Mouse (Mus musculus): ENCODE measurements around the gene Spata32. TPM values are rescaled to one million over a fixed set of nuclear protein-coding genes. Genes with fewer than 3 reads are reported as not detected.

Spata32 gene
- polyA plus RNA-seq, 1 experiment from 2014 or later, result not detected

DNA sequence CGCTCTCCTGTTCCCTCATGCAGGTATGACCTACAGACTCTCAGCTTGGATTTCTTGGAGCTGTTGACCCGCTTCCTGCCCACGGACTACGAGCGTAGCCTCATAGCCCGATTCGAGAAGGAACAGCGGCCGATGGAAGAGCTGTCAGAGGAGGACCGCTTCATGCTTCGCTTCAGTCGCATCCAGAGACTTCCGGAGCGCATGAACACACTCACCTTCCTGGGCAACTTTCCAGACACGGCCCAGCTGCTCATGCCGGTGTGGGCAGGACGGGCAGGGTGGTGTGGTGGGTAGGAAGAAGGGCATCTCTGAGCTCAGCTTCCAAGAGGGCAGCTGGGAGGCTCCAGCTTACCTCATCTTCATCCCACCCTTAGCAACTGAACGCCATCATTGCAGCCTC, 23.0 kb downstream of the Spata32 start:
- DNase-seq (ENCODE audit: low spot score) (no peak), ATAC-seq (replicated peaks; ENCODE audit: low FRiP score, low TSS enrichment, low read depth) (no peak)
- Histone ChIP-seq H3K27me3 (replicated peaks; ENCODE audit: control insufficient read depth, insufficient read depth, low read length) (peaks cover 92% of the 10 kb centered on the region), H3K4me2 (ENCODE audit: low read length) (no peak overlapping the region), H3K4me3 (ENCODE audit: low read depth, low read length) (no peak overlapping the region), H3K27ac (ENCODE audit: low read depth) (no peak overlapping the region), H3K36me3 (ENCODE audit: control insufficient read depth, insufficient read depth, low read length) (no peaks in the 10 kb centered on the region), H3K4me1 (replicated peaks; ENCODE audit: control insufficient read depth, insufficient read depth, low read length) (peaks cover 13% of the 10 kb centered on the region; the same call in 1 of the 2 replicates), H3K9me3 (ENCODE audit: control insufficient read depth, low read length) (no peaks in the 10 kb centered on the region), H3K9ac (ENCODE audit: low read length) (no peak overlapping the region)
- WGBS, result 73% methylated on average over 18 of the region's 18 CpGs

GRCm38 (mm10) chr11:103193825-103194168, 24.4 kb downstream of the Spata32 start:
- Histone ChIP-seq H3K9me3 (ENCODE audit: control insufficient read depth, low read length) (no peaks in the 10 kb centered on the region), H3K4me1 (replicated peaks; ENCODE audit: control insufficient read depth, insufficient read depth, low read length) (peaks cover 5% of the 10 kb centered on the region; the same call in 1 of the 2 replicates), H3K9ac (ENCODE audit: low read length) (no peak overlapping the region), H3K4me2 (ENCODE audit: low read length) (no peak overlapping the region), H3K36me3 (ENCODE audit: control insufficient read depth, insufficient read depth, low read length) (no peaks in the 10 kb centered on the region), H3K4me3 (ENCODE audit: low read depth, low read length) (no peak overlapping the region), H3K27me3 (replicated peaks; ENCODE audit: control insufficient read depth, insufficient read depth, low read length) (peaks cover 77% of the 10 kb centered on the region), H3K27ac (ENCODE audit: low read depth) (no peak overlapping the region)
- ATAC-seq (replicated peaks; ENCODE audit: low FRiP score, low TSS enrichment, low read depth), result no peak
- no peak for DNase-seq (ENCODE audit: low spot score)
- WGBS, result 44% methylated on average over 9 of the region's 9 CpGs

DNA sequence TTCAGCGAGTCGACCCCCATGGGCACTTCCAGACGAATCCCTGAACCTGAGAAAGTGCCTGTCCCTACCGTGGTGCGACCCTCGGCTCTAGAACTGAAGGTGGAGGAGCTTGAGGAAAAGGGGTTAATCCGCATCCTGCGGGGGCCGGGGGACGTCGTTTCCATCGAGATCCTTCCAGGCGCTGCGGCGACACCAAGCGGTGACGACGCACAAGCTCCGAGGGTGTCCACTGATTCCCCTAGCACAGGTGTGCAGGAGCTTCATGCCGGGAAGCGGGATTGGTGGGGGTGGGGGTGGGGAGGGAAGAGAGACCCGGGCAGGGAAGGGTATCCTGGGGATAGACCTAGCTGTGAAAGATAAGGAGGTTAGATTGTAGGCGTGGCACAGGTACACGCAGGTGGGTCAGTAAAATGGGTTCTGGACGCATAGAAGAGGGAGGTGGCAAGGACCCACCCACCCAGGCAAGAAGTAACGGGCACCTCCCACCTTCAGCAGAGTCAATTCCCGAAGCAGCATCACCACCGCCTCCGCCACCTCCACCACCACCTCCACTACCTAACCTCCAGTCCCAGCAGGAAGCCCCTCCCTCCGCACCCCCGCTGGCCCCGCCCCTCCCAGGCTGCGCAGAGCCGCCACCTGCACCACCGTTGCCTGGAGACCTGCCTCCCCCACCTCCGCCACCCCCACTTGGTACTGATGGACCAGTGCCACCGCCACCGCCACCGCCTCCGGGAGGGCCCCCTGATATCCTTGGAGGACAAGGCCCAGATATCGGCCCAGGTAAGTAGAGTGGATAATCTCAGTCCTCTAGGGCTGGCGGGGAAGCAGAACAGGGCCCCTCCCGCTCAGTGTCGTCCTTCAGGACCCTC, 25.0 kb downstream of the Spata32 start:
- Histone ChIP-seq H3K9me3 (ENCODE audit: control insufficient read depth, low read length) (no peaks in the 10 kb centered on the region), H3K4me1 (replicated peaks; ENCODE audit: control insufficient read depth, insufficient read depth, low read length) (no peaks in the 10 kb centered on the region), H3K36me3 (ENCODE audit: control insufficient read depth, insufficient read depth, low read length) (no peaks in the 10 kb centered on the region), H3K4me3 (ENCODE audit: low read depth, low read length) (peak overlapping the region; percentile 16), H3K9ac (ENCODE audit: low read length) (no peak overlapping the region), H3K27ac (ENCODE audit: low read depth) (no peak overlapping the region), H3K27me3 (replicated peaks; ENCODE audit: control insufficient read depth, insufficient read depth, low read length) (peaks cover 71% of the 10 kb centered on the region), H3K4me2 (ENCODE audit: low read length) (peak overlapping the region; percentile 42)
- 6% methylated on average over 44 of the region's 44 CpGs for whole genome bisulfite sequencing
- no peak for DNase-seq (ENCODE audit: low spot score)
- ATAC-seq (replicated peaks; ENCODE audit: low FRiP score, low TSS enrichment, low read depth), result 0 out of 2 replicates have a peak, but pooled peaks have one; percentile 59

DNA sequence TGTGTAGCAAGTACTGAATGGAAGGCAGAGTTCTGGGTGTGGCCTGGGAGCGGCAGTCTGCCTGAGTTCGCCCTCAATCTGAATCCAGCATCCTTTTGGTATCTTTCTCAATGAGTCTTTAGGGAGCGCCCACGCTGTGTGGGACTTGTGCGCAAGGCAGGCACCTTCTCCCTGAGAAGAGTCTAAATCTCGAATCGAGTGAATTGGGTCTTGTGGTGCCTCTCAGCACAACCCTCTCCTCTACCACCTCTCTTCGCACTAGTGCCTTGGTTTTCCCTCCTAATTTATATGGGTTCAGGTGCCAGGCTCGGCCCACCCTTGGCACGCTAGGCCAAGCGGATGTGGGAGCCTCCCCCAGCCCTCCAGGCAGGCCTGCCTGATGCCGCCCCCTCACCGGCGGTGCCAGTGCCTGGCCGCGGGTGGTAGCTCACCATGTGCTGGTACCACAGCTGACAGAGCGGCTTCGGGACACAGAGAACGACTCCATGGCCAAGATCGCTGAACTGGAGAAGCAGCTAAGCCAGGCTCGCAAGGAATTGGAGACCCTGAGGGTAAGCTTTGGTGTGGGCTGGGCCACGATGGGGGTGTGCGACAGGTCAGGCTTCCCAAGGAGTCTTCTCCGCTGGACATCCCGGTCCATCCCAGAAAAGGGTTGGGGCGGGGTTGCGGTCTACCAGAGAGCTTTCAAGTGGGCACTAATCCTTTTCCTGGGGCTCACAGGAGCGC, 25.8 kb downstream of the Spata32 start:
- peaks cover 64% of the 10 kb centered on the region for H3K27me3 ChIP-seq (replicated peaks; ENCODE audit: control insufficient read depth, insufficient read depth, low read length)
- H3K4me2 ChIP-seq (ENCODE audit: low read length), result peak overlapping the region; percentile 42
- no peaks in the 10 kb centered on the region for H3K9me3 ChIP-seq (ENCODE audit: control insufficient read depth, low read length)
- H3K27ac ChIP-seq (ENCODE audit: low read depth), result no peak overlapping the region
- peak overlapping the region; percentile 16 for H3K4me3 ChIP-seq (ENCODE audit: low read depth, low read length)
- H3K36me3 ChIP-seq (ENCODE audit: control insufficient read depth, insufficient read depth, low read length), result no peaks in the 10 kb centered on the region
- no peaks in the 10 kb centered on the region for H3K4me1 ChIP-seq (replicated peaks; ENCODE audit: control insufficient read depth, insufficient read depth, low read length)
- H3K9ac ChIP-seq (ENCODE audit: low read length), result no peak overlapping the region
- ATAC-seq (replicated peaks; ENCODE audit: low FRiP score, low TSS enrichment, low read depth), result no peak
- WGBS, result 26% methylated on average over 28 of the region's 28 CpGs
- DNase-seq (ENCODE audit: low spot score), result no peak

DNA sequence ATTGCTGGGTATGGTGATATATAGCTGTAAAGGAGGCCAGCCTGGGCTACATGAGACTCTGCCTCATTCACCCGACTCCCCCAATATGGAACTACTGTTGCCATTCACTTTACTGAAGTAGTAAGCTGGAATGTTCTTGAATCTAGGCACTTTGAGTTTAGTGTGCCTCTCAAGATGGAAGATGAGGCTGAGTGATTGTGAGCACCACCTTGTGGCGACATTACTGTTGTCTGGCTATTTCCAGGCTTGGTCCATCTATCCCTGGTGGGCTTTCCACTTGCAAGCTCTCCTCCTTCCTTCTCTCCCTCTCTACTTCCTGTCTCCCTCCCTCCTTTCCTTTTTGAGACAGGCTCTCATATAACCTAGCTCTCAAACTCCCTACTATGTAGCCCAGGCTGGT, 33.3 kb downstream of the Spata32 start:
- Histone ChIP-seq H3K27ac (ENCODE audit: low read depth) (no peak overlapping the region), H3K4me2 (ENCODE audit: low read length) (no peak overlapping the region), H3K9ac (ENCODE audit: low read length) (no peak overlapping the region), H3K36me3 (ENCODE audit: control insufficient read depth, insufficient read depth, low read length) (no peaks in the 10 kb centered on the region), H3K9me3 (ENCODE audit: control insufficient read depth, low read length) (no peaks in the 10 kb centered on the region), H3K4me1 (replicated peaks; ENCODE audit: control insufficient read depth, insufficient read depth, low read length) (no peaks in the 10 kb centered on the region), H3K4me3 (ENCODE audit: low read depth, low read length) (no peak overlapping the region), H3K27me3 (replicated peaks; ENCODE audit: control insufficient read depth, insufficient read depth, low read length) (no peaks in the 10 kb centered on the region)
- DNase-seq (ENCODE audit: low spot score) (no peak), ATAC-seq (replicated peaks; ENCODE audit: low FRiP score, low TSS enrichment, low read depth) (no peak)
- WGBS, result 28% methylated on average over 2 of the region's 2 CpGs

DNA sequence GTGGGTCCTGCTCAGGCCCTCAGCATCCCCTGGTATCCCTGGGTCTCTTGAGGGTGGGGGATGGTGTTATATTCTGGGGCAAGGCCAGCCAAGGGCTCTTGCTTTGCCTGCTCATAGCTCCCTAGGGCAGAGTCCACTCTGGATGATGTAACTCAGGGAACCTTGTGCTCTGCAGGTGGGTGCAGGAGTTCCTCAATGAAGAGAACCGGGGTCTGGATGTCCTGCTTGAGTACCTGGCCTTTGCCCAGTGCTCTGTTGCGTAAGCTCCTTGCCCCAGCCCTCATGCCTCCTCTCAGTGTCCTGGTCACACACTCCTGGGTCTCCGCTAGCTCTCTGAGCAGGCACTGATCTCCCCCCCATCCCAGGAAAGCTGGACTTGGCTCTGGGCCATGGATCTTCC, 36.3 kb downstream of the Spata32 start:
- H3K27ac ChIP-seq (ENCODE audit: low read depth), result no peak overlapping the region
- 74% methylated on average over 3 of the region's 3 CpGs for WGBS
- no peaks in the 10 kb centered on the region for H3K27me3 ChIP-seq (replicated peaks; ENCODE audit: control insufficient read depth, insufficient read depth, low read length)
- no peaks in the 10 kb centered on the region for H3K4me1 ChIP-seq (replicated peaks; ENCODE audit: control insufficient read depth, insufficient read depth, low read length)
- DNase-seq (ENCODE audit: low spot score) (no peak), ATAC-seq (replicated peaks; ENCODE audit: low FRiP score, low TSS enrichment, low read depth) (no peak)
- H3K4me2 ChIP-seq (ENCODE audit: low read length), result no peak overlapping the region
- H3K9ac ChIP-seq (ENCODE audit: low read length), result no peak overlapping the region
- H3K9me3 ChIP-seq (ENCODE audit: control insufficient read depth, low read length), result no peaks in the 10 kb centered on the region
- no peaks in the 10 kb centered on the region for H3K36me3 ChIP-seq (ENCODE audit: control insufficient read depth, insufficient read depth, low read length)
- no peak overlapping the region for H3K4me3 ChIP-seq (ENCODE audit: low read depth, low read length)

- no peak for DNase-seq (ENCODE audit: low spot score)
- H3K9ac ChIP-seq (ENCODE audit: low read length), result no peak overlapping the region
- no peaks in the 10 kb centered on the region for H3K27me3 ChIP-seq (replicated peaks; ENCODE audit: control insufficient read depth, insufficient read depth, low read length)
- H3K36me3 ChIP-seq (ENCODE audit: control insufficient read depth, insufficient read depth, low read length), result no peaks in the 10 kb centered on the region
- H3K4me3 ChIP-seq (ENCODE audit: low read depth, low read length), result no peak overlapping the region
- H3K4me1 ChIP-seq (replicated peaks; ENCODE audit: control insufficient read depth, insufficient read depth, low read length), result no peaks in the 10 kb centered on the region
- 73% methylated on average over 9 of the region's 9 CpGs for WGBS
- no peak overlapping the region for H3K27ac ChIP-seq (ENCODE audit: low read depth)
- ATAC-seq (replicated peaks; ENCODE audit: low FRiP score, low TSS enrichment, low read depth), result no peak
- no peak overlapping the region for H3K4me2 ChIP-seq (ENCODE audit: low read length)
- H3K9me3 ChIP-seq (ENCODE audit: control insufficient read depth, low read length), result no peaks in the 10 kb centered on the region
Observed at GRCm38 (mm10) chr11:103181349-103181748, 36.9 kb downstream of the Spata32 start.

GRCm38 (mm10) chr11:103180426-103180825, 37.8 kb downstream of the Spata32 start:
- no peak for ATAC-seq (replicated peaks; ENCODE audit: low FRiP score, low TSS enrichment, low read depth)
- no peak for DNase-seq (ENCODE audit: low spot score)
- Histone ChIP-seq H3K36me3 (ENCODE audit: control insufficient read depth, insufficient read depth, low read length) (no peaks in the 10 kb centered on the region), H3K4me1 (replicated peaks; ENCODE audit: control insufficient read depth, insufficient read depth, low read length) (no peaks in the 10 kb centered on the region), H3K9ac (ENCODE audit: low read length) (no peak overlapping the region), H3K4me3 (ENCODE audit: low read depth, low read length) (no peak overlapping the region), H3K4me2 (ENCODE audit: low read length) (no peak overlapping the region), H3K9me3 (ENCODE audit: control insufficient read depth, low read length) (no peaks in the 10 kb centered on the region), H3K27ac (ENCODE audit: low read depth) (no peak overlapping the region), H3K27me3 (replicated peaks; ENCODE audit: control insufficient read depth, insufficient read depth, low read length) (no peaks in the 10 kb centered on the region)
- 60% methylated on average over 1 of the region's 1 CpGs for WGBS

All from intestine, embryonic 14.5 days (tissue).